Mouse (Mus musculus) liver, embryonic 11.5 days (tissue): ENCODE data around the gene Snx9. TPM values are rescaled to one million over a fixed set of nuclear protein-coding genes. Genes with fewer than 3 reads are reported as not detected.

Experiments
- ATAC-seq: fragments of 200-750 bp; cut with Nextera tagmentation; replicated peaks from 2 replicates; pipeline ENCODE4 v1.8.0; 2017; ENCODE audit warnings: moderate number of reproducible peaks, mild to moderate bottlenecking, moderate TSS enrichment, moderate library complexity; ENCODE audit not compliant: low FRiP score
- DNase-seq: peaks from one replicate; pipeline ENCODE4 v3.0.0-alpha.2; 2017; ENCODE audit warnings: low spot score
- H3K27ac ChIP-seq: fragments of 300-500 bp; sonication (generic); 2 replicates; pipeline ENCODE4 v1.5.1; 2014; ENCODE audit warnings: mild to moderate bottlenecking, low read depth, low read length, control low read depth
- H3K27me3 ChIP-seq: fragments of 300-500 bp; sonication (generic); replicated peaks from 2 replicates; pipeline ENCODE4 v1.6.1; 2014; ENCODE audit warnings: low read length, mixed read lengths; ENCODE audit not compliant: control insufficient read depth, insufficient read depth
- H3K36me3 ChIP-seq: fragments of 300-500 bp; sonication (generic); 2 replicates; pipeline ENCODE4 v1.6.1; 2014; ENCODE audit warnings: mild to moderate bottlenecking, low read length, moderate library complexity, mixed read lengths; ENCODE audit not compliant: control insufficient read depth, insufficient read depth
- H3K4me1 ChIP-seq: fragments of 300-500 bp; sonication (generic); replicated peaks from 2 replicates; pipeline ENCODE4 v1.6.1; 2014; ENCODE audit warnings: low read length, mixed read lengths; ENCODE audit not compliant: control insufficient read depth, insufficient read depth
- H3K4me2 ChIP-seq: fragments of 300-500 bp; sonication (generic); 2 replicates; pipeline ENCODE4 v1.6.1; 2014; ENCODE audit warnings: mild to moderate bottlenecking, control low read depth, moderate library complexity
- H3K4me3 ChIP-seq: fragments of 300-500 bp; sonication (generic); 2 replicates; pipeline ENCODE4 v1.5.1; 2014; ENCODE audit warnings: low read depth, low read length, control low read depth
- H3K9ac ChIP-seq: fragments of 300-500 bp; sonication (generic); 2 replicates; pipeline ENCODE4 v1.6.1; 2014; ENCODE audit warnings: low read depth, low read length, control low read depth
- H3K9me3 ChIP-seq: fragments of 300-500 bp; sonication (generic); 2 replicates; pipeline ENCODE4 v1.6.1; 2016; ENCODE audit warnings: low read length, inconsistent platforms, mixed read lengths; ENCODE audit not compliant: control insufficient read depth
- WGBS: fragments of 180-500 bp; shearing (Covaris S2); extraction: QIAGEN DNeasy Blood & Tissue Kit; methylation state at CpG from one replicate; pipeline ENCODE4 v1.1.7; 2014; 5-methylcytosine and 5-hydroxymethylcytosine counted together
- polyA plus RNA-seq: library from polyadenylated mRNA; unstranded; fragments of >200 nt; fragmentation: Nextera tagmentation; extraction: Ambion mirVana; gene quantifications from 2 replicates; pipeline ENCODE4 v1.2.1, GENCODE M21; 2014

Snx9 gene
- polyA plus RNA-seq, 1 experiment from 2014 or later: 31.2 TPM

GRCm38 (mm10) chr17:5921954-5922353 is 80.8 kb downstream of the Snx9 start:
- H3K36me3 ChIP-seq: peaks cover 24% of the 10 kb centered on the region
- WGBS: 63% methylated on average over 8 of the region's 8 CpGs
- H3K27ac ChIP-seq: no peak overlapping the region
- H3K27me3 ChIP-seq: no peaks in the 10 kb centered on the region
- peak; percentile 57 for ATAC-seq
- no peaks in the 10 kb centered on the region for H3K9me3 ChIP-seq
- H3K4me3 ChIP-seq: no peak overlapping the region
- DNase-seq: no peak
- H3K4me2 ChIP-seq: no peak overlapping the region
- H3K4me1 ChIP-seq: peaks cover 14% of the 10 kb centered on the region
- no peak overlapping the region for H3K9ac ChIP-seq

GRCm38 (mm10) chr17:5923281-5923680 is 82.2 kb downstream of the Snx9 start:
- no peak for DNase-seq
- peaks cover 14% of the 10 kb centered on the region for H3K4me1 ChIP-seq
- 81% methylated on average over 9 of the region's 9 CpGs for WGBS

GRCm38 (mm10) chr17:5924238-5924637 is 83.1 kb downstream of the Snx9 start:
- peaks cover 15% of the 10 kb centered on the region for H3K36me3 ChIP-seq

More at GRCm38 (mm10) chr17:5923281-5923680, 82.2 kb downstream of the Snx9 start:
- Histone ChIP-seq H3K9me3 (no peaks in the 10 kb centered on the region), H3K9ac (no peak overlapping the region), H3K36me3 (peaks cover 22% of the 10 kb centered on the region), H3K27me3 (no peaks in the 10 kb centered on the region), H3K4me3 (no peak overlapping the region), H3K27ac (no peak overlapping the region), H3K4me2 (no peak overlapping the region)
- ATAC-seq: no peak

DNA sequence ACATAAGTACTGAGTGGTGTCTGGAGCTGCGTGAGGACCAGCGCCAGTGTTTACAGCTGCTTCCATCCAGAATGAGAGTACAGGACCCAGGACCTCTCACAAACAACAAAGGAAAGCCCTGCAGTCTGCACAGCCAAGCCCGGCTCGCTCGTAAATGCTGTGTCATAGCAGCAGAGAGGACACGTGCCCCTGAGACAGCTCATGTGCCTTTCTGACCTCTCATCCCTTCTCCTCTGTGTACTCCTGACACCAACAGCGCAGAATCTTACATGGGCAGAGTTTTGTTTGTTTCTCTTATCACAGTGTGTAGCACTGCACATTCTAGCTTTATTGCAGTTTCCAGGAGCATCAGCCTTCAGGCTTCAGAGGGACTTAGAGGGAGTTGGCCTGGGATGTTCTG is 85.6 kb downstream of the Snx9 start:
- Histone ChIP-seq H3K9me3 (no peaks in the 10 kb centered on the region), H3K4me3 (no peak overlapping the region), H3K36me3 (peaks cover 12% of the 10 kb centered on the region), H3K27me3 (no peaks in the 10 kb centered on the region), H3K27ac (no peak overlapping the region), H3K4me1 (peaks cover under 1% of the 10 kb centered on the region; the same call in 1 of the 2 replicates), H3K9ac (no peak overlapping the region), H3K4me2 (no peak overlapping the region)
- 64% methylated on average over 7 of the region's 7 CpGs for WGBS
- no peak; the same call in 1 of the 2 replicates for ATAC-seq
- no peak for DNase-seq

More at GRCm38 (mm10) chr17:5924238-5924637, 83.1 kb downstream of the Snx9 start:
- Histone ChIP-seq H3K4me3 (no peak overlapping the region), H3K27me3 (no peaks in the 10 kb centered on the region), H3K9me3 (no peaks in the 10 kb centered on the region), H3K9ac (no peak overlapping the region), H3K27ac (no peak overlapping the region), H3K4me2 (no peak overlapping the region), H3K4me1 (peaks cover 14% of the 10 kb centered on the region)
- DNase-seq (no peak), ATAC-seq (no peak)
- 79% methylated on average over 8 of the region's 8 CpGs for WGBS

DNA sequence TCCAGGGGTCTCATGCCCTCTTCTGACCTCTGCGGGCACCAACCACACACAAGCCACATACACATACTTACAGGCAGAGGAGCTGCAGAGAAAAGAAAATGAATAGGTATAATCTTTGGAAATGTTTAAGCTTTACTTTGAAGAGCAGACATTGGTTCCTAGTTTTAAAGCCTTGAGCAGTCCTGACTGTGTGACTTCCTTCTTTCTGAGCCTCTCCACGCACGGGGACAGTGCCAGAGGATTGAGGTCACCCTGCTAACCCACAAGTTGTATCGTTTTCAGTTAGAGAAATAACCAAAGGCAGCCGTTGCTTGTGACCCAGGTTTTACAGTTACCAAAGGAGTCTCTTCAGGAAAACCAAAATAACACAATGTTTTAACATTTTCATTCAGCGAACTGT is 87.9 kb downstream of the Snx9 start:
- peaks cover 9% of the 10 kb centered on the region for H3K36me3 ChIP-seq
- H3K4me1 ChIP-seq: 0 out of 2 replicates have a peak, but pooled peaks cover 2% of the 10 kb centered on the region
- H3K4me2 ChIP-seq: no peak overlapping the region
- H3K9ac ChIP-seq: no peak overlapping the region
- no peak for ATAC-seq
- no peak overlapping the region for H3K27ac ChIP-seq
- no peak for DNase-seq
- H3K4me3 ChIP-seq: no peak overlapping the region
- 69% methylated on average over 6 of the region's 6 CpGs for WGBS
- H3K27me3 ChIP-seq: no peaks in the 10 kb centered on the region
- H3K9me3 ChIP-seq: no peaks in the 10 kb centered on the region

GRCm38 (mm10) chr17:5932161-5932560 is 91.0 kb downstream of the Snx9 start:
- Histone ChIP-seq H3K27me3 (no peaks in the 10 kb centered on the region), H3K4me1 (peaks cover 11% of the 10 kb centered on the region), H3K9ac (no peak overlapping the region), H3K36me3 (peaks cover 2% of the 10 kb centered on the region), H3K9me3 (no peaks in the 10 kb centered on the region), H3K4me2 (no peak overlapping the region), H3K4me3 (no peak overlapping the region), H3K27ac (no peak overlapping the region)
- no peak for ATAC-seq
- DNase-seq: no peak
- 67% methylated on average over 5 of the region's 5 CpGs for WGBS

DNA sequence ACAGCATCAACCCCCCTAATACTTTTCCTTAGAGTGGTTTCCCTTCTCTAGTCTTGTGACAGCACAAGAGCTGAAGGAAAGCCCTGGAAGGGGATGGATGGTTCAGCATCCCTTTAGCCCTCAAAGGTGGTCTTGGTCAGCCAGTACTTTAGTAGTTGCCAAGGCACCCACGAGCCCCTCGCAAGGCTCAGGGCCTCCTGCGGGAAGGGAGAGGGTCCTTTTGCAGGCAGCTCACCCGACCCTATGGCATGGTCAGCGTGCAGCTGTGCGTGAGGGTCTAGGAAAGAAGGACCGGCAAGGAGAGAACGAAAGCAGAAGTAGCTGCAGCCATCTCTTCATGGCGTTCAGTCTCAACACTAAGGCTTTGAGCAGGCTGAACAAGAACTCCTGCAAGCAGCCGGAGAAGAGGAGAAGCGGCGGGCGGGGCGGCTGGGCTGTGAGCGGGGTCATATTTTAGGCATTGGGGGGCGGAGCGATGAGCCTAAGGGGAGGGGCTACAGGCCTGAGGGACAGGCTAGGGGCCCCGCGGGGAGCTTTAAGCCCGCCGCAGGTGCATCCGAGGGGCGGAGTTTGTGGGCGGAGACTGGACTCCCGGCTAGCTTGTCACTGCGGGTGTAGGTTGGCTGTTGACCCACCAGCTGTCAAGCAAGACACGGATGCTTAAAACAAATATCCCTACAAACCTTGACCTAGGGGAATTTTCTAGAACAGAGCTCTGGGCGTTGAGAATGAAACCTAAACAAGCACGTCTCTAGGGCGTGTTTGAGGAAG is 93.6 kb downstream of the Snx9 start:
- H3K36me3 ChIP-seq: 0 out of 2 replicates have a peak, but pooled peaks cover under 1% of the 10 kb centered on the region
- peak; percentile 96 for ATAC-seq
- no peak overlapping the region for H3K27ac ChIP-seq
- peak overlapping the region; percentile 41 for H3K9ac ChIP-seq
- WGBS: 1% methylated on average over 30 of the region's 30 CpGs
- H3K4me1 ChIP-seq: peaks cover 11% of the 10 kb centered on the region
- H3K4me3 ChIP-seq: peak overlapping the region; percentile 39
- H3K4me2 ChIP-seq: peak overlapping the region; percentile 79
- peak; percentile 89 for DNase-seq
- H3K9me3 ChIP-seq: no peaks in the 10 kb centered on the region
- peaks cover 4% of the 10 kb centered on the region; the same call in 1 of the 2 replicates for H3K27me3 ChIP-seq

- H3K27me3 ChIP-seq: peaks cover 13% of the 10 kb centered on the region
- H3K27ac ChIP-seq: no peak overlapping the region
- H3K4me2 ChIP-seq: no peak overlapping the region; the same call in 1 of the 2 replicates
- no peak overlapping the region for H3K9ac ChIP-seq
- no peaks in the 10 kb centered on the region for H3K9me3 ChIP-seq
- no peaks in the 10 kb centered on the region for H3K36me3 ChIP-seq
- H3K4me1 ChIP-seq: peaks cover 11% of the 10 kb centered on the region
- ATAC-seq (no peak), DNase-seq (no peak)
- H3K4me3 ChIP-seq: no peak overlapping the region
- WGBS: 66% methylated on average over 3 of the region's 3 CpGs
These were observed 94.6 kb downstream of the Snx9 start for GRCm38 (mm10) chr17:5935680-5936079.

- no peak overlapping the region for H3K27ac ChIP-seq
- peaks cover 11% of the 10 kb centered on the region for H3K4me1 ChIP-seq
- peaks cover 13% of the 10 kb centered on the region for H3K27me3 ChIP-seq
- no peak for ATAC-seq
- H3K4me3 ChIP-seq: no peak overlapping the region
- no peak overlapping the region for H3K9ac ChIP-seq
- H3K36me3 ChIP-seq: no peaks in the 10 kb centered on the region
- no peak for DNase-seq
- 79% methylated on average over 14 of the region's 14 CpGs for WGBS
- no peak overlapping the region for H3K4me2 ChIP-seq
- no peaks in the 10 kb centered on the region for H3K9me3 ChIP-seq
These were observed 95.1 kb downstream of the Snx9 start for GRCm38 (mm10) chr17:5936276-5936675.
